Mouse (Mus musculus): Measurements from ENCODE around the gene Cep95. TPM values are rescaled to one million over a fixed set of nuclear protein-coding genes. Genes with fewer than 3 reads are reported as not detected.
"Not testable (repeated sequence)": the region's sequence is repeated elsewhere in the genome, so short reads cannot be mapped to it uniquely, and the experiment has no call there.

Cep95 gene
- polyA plus RNA-seq (2021): 19.4 TPM

- no peaks in the 10 kb centered on the region for H3K27me3 ChIP-seq
- CTCF ChIA-PET: no interaction called here
- DNase-seq (ENCODE audit: low read depth, low spot score) (peak; percentile 91), ATAC-seq (peak; percentile 75)
- POLR2A ChIA-PET: interaction anchor here (0.5 to 3.0 kb wide), 5 partner anchors 9 to 165 kb away, joined by 3 to 16 read pairs (median 5); partner anchors contain the start of gene Polg2
- in situ Hi-C loops (cut with MboI; ENCODE audit: low pct_unique_long_range_greater_than_20kb): no loop called here
- TF ChIP-seq CTCF (IDR thresholded peaks at IDR 0.05): no peak
These were observed at the start of gene Cep95, which contains the start of gene Ddx5 for GRCm38 (mm10) chr11:106788775-106789459. TSS of gene Cep95 (plus strand) at chr11:106789252. TSS of gene Ddx5 (minus strand) at chr11:106789185.

DNA sequence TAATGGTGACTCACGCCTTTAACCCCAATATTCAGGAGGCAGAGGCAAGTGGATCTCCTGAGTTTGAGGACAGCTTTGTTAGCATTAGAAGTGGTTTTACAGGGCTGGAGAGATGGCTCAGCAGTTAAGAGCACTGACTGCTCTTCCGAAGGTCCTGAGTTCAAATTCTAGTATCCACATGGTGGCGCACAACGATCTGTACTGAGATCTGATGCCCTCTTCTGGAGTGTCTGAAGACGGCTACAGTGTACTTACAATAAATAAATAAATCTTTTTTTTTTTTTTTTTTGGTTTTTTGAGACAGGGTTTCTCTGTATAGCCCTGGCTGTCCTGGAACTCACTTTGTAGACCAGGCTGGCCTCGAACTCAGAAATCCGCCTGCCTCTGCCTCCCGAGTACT lies 48.3 kb upstream of the Cep95 start:
- TF ChIP-seq CTCF (IDR thresholded peaks at IDR 0.05): peak; percentile 28
- not testable (repeated sequence) for DNase-seq (ENCODE audit: low read depth, low spot score); H3K27me3 ChIP-seq; ATAC-seq
- CTCF ChIA-PET: interaction anchor here (3.2 kb wide), 1 partner anchor 93 kb away, joined by 32 read pairs; no protein-coding TSS in a partner anchor
- POLR2A ChIA-PET: interaction anchor here (0.5 kb wide), 1 partner anchor 58 kb away, joined by 4 read pairs; no protein-coding TSS in a partner anchor
- in situ Hi-C loops (cut with MboI; ENCODE audit: low pct_unique_long_range_greater_than_20kb): loop anchor here (5.0 kb wide), 1 partner anchor 93 kb away; no protein-coding TSS in a partner anchor

- ATAC-seq (no peak), DNase-seq (ENCODE audit: low read depth, low spot score) (no peak)
- ChIA-PET CTCF (interaction anchor here (1.6 to 3.2 kb wide), 5 partner anchors 10 to 93 kb away, joined by 7 to 32 read pairs (median 14); partner anchors contain the start of gene Milr1), POLR2A (interaction anchor here (0.5 to 0.6 kb wide), 2 partner anchors 58 to 71 kb away, joined by 3 to 4 read pairs; no protein-coding TSS in a partner anchor)
- TF ChIP-seq CTCF (IDR thresholded peaks at IDR 0.05): no peak
- no peaks in the 10 kb centered on the region for H3K27me3 ChIP-seq
- in situ Hi-C loops (cut with MboI; ENCODE audit: low pct_unique_long_range_greater_than_20kb): loop anchor here (5.0 kb wide), 1 partner anchor 94 kb away; no protein-coding TSS in a partner anchor
These were observed 47.8 kb upstream of the Cep95 start for GRCm38 (mm10) chr11:106741232-106741631.

GRCm38 (mm10) chr11:106741826-106742225 lies 47.2 kb upstream of the Cep95 start:
- ATAC-seq (no peak), DNase-seq (ENCODE audit: low read depth, low spot score) (no peak)
- TF ChIP-seq CTCF (IDR thresholded peaks at IDR 0.05): no peak
- no peaks in the 10 kb centered on the region for H3K27me3 ChIP-seq
- ChIA-PET POLR2A (interaction anchor here (0.6 to 0.9 kb wide), 2 partner anchors 71 to 240 kb away, joined by 3 to 4 read pairs; no protein-coding TSS in a partner anchor), CTCF (interaction anchor here (0.7 to 3.2 kb wide), 15 partner anchors 11 to 329 kb away, joined by 3 to 32 read pairs (median 5); partner anchors contain the start of genes Milr1 and Polg2)
- in situ Hi-C loops (cut with MboI; ENCODE audit: low pct_unique_long_range_greater_than_20kb): loop anchor here (5.0 kb wide), 1 partner anchor 95 kb away; no protein-coding TSS in a partner anchor

DNA sequence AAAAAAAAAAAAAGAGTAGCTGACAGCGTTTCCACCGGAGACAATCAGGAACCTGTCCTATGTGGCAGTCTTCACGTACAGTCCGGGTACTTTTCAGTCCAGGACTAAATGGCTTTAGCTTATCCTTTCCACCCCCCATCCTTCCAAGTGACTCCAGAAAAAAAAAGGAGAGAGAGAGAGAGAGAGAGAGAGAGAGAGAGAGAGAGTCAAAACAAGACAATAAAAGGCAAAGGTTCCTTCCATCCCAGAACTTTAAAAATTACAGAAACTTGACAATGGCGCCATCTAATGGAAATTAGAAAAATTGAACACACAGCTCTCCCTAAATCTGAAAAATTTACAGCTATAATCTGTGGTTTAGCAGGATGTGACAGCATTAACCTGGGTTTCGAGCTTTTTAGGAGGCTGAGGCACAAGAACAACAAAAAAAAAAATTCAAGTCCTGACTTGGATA lies 46.6 kb upstream of the Cep95 start:
- POLR2A ChIA-PET: interaction anchor here (0.7 to 0.9 kb wide), 3 partner anchors 92 to 240 kb away, joined by 3 to 6 read pairs (median 4); no protein-coding TSS in a partner anchor
- in situ Hi-C loops (cut with MboI; ENCODE audit: low pct_unique_long_range_greater_than_20kb): loop anchor here (5.0 kb wide), 1 partner anchor 95 kb away; no protein-coding TSS in a partner anchor
- ATAC-seq: no peak

DNA sequence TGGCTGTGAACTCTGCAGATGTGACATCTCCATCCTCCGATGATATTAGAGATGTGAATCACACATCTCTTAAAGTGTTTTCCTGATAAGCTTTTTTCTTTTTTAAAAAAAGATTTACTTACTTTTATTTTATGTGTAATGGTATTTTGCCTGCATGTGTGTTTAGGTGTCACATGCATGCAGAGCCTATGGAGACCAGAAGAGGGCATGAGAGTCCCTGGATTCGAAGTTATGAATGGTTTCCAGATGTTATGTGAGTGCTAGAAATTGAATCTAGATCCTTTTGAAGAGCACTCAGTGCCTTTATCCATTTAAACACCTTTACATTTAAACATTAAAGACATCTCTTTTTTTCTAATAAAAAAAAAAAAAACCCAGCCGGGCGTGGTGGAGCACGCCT lies 44.1 kb upstream of the Cep95 start:
- no peaks in the 10 kb centered on the region for H3K27me3 ChIP-seq
- peak; percentile 53 for TF ChIP-seq CTCF (IDR thresholded peaks at IDR 0.05)
- no peak for DNase-seq (ENCODE audit: low read depth, low spot score)
- in situ Hi-C loops (cut with MboI; ENCODE audit: low pct_unique_long_range_greater_than_20kb): loop anchor here (5.0 kb wide), 1 partner anchor 98 kb away; no protein-coding TSS in a partner anchor
- ChIA-PET CTCF (no interaction called here), POLR2A (no interaction called here)
- no peak for ATAC-seq

More for the DNA sequence above, 46.6 kb upstream of the Cep95 start:
- no peaks in the 10 kb centered on the region for H3K27me3 ChIP-seq
- DNase-seq (ENCODE audit: low read depth, low spot score): no peak
- peak; percentile 60 for TF ChIP-seq CTCF (IDR thresholded peaks at IDR 0.05)
- CTCF ChIA-PET: interaction anchor here (0.6 to 3.2 kb wide), 24 partner anchors 10 to 330 kb away, joined by 3 to 32 read pairs (median 3); partner anchors contain the start of genes Milr1 and Polg2

- in situ Hi-C loops (cut with MboI; ENCODE audit: low pct_unique_long_range_greater_than_20kb): loop anchor here (25.0 kb wide), 1 partner anchor 237 kb away; no protein-coding TSS in a partner anchor
- DNase-seq (ENCODE audit: low read depth, low spot score); H3K27me3 ChIP-seq; POLR2A ChIA-PET; ATAC-seq; CTCF ChIA-PET: not testable (repeated sequence)
These were observed 39.4 kb upstream of the Cep95 start for GRCm38 (mm10) chr11:106749557-106750120.

DNA sequence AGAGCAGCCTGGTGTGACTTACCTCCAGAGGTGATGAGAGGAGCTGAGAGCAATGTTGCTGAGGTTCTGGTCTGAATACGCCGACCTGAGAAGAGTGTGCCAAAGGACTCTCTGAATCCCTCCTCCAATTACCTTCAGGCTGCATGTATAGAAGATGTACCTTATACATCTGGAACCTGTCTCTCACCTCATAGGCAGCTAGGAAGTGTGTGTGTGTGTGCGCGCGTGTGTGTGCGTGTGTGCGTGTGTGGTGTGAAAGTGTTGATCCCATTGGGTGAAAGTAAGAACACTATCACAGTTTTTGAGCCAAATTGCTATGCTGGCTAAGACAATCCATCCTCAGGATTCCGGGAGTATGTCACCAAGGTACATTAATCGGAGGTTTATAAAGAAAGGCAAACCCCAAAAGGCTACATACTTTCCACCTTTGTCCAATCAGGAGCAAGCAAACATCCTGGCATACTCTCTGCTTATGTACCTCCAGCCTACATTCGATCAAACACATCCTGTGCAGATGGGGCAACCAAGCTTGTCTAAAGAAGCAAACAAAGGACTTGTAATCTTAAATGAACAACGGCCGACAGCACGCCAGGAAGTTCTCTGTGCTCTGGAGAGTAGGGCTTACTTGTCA lies 38.8 kb upstream of the Cep95 start, which contains the start of gene Pecam1:
Gene Pecam1, minus strand, starts transcription at position 508 of the 631 bp plus-strand sequence.
- TF ChIP-seq CTCF (IDR thresholded peaks at IDR 0.05): no peak
- DNase-seq (ENCODE audit: low read depth, low spot score) (no peak), ATAC-seq (no peak)
- ChIA-PET POLR2A (no interaction called here), CTCF (no interaction called here)
- in situ Hi-C loops (cut with MboI; ENCODE audit: low pct_unique_long_range_greater_than_20kb): loop anchor here (25.0 kb wide), 1 partner anchor 238 kb away; no protein-coding TSS in a partner anchor
- H3K27me3 ChIP-seq: no peaks in the 10 kb centered on the region

- no peak for TF ChIP-seq CTCF (IDR thresholded peaks at IDR 0.05)
- no peak for ATAC-seq
- ChIA-PET POLR2A (no interaction called here), CTCF (interaction anchor here (3.9 kb wide), 1 partner anchor 9 kb away, joined by 14 read pairs; no protein-coding TSS in a partner anchor)
- H3K27me3 ChIP-seq: no peaks in the 10 kb centered on the region
- in situ Hi-C loops (cut with MboI; ENCODE audit: low pct_unique_long_range_greater_than_20kb): loop anchor here (25.0 kb wide), 1 partner anchor 239 kb away; no protein-coding TSS in a partner anchor
- DNase-seq (ENCODE audit: low read depth, low spot score): no peak
These were observed 37.7 kb upstream of the Cep95 start, which contains the start of gene Milr1 for GRCm38 (mm10) chr11:106751039-106752018. TSS of gene Milr1 (plus strand) at chr11:106751226.
